Mouse (Mus musculus): ENCODE measurements at regions not wholly inside any gene's neighbourhood (a gene's known extent, or its start where the extent isn't known, plus 50 kb on each side); places are given as distances from the start of the nearest gene placed in this dataset.

DNA sequence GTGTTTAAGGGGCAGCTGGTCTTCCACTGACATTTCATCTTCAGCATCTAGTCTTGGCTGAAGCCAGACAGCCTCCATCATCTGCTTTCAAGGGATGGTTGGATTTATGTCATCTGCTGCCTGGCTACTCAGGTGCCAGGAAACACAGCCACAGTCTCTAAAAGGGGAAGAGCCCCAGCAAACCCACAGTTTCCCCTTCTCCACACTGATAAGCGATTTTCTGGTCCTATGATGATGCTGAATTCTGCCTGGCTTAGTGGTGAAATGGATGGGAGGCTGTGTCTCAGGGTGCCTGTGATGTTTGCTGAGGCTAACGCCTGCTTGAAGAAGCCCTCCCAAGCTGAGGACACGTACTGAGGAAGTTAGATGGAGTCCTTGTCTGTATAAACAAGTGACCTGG lies 160.5 kb downstream of the Unc5cl start:
- intact Hi-C loops (cut with DNase I), result no loop called here
- no peaks in the 10 kb centered on the region for H3K27me3 ChIP-seq (ENCODE audit: control insufficient read depth, insufficient read depth, low read length)
- TF ChIP-seq CTCF (IDR thresholded peaks at IDR 0.05), result no peak
- TF ChIP-seq POLR2A (IDR thresholded peaks at IDR 0.05; ENCODE audit: insufficient read depth, low read depth, low read length), result no peak
- no peak for TF ChIP-seq EP300 (IDR thresholded peaks at IDR 0.05; ENCODE audit: insufficient read depth, low read depth, low read length)
- H3K79me2 ChIP-seq (replicated peaks; ENCODE audit: control insufficient read depth, insufficient read depth, low read length), result no peaks in the 10 kb centered on the region
- H3K4me3 ChIP-seq, result no peak overlapping the region
- no peaks in the 10 kb centered on the region for H3K36me3 ChIP-seq (ENCODE audit: control insufficient read depth, insufficient read depth, low read length)
- DNase-seq, result no peak
- H3K9ac ChIP-seq (ENCODE audit: low read depth, low read length), result no peak overlapping the region
- H3K27ac ChIP-seq, result no peak overlapping the region
- WGBS, result 39% methylated on average over 3 of the region's 3 CpGs
- no peaks in the 10 kb centered on the region for H3K4me1 ChIP-seq (ENCODE audit: control insufficient read depth, insufficient read depth, low read length)

DNA sequence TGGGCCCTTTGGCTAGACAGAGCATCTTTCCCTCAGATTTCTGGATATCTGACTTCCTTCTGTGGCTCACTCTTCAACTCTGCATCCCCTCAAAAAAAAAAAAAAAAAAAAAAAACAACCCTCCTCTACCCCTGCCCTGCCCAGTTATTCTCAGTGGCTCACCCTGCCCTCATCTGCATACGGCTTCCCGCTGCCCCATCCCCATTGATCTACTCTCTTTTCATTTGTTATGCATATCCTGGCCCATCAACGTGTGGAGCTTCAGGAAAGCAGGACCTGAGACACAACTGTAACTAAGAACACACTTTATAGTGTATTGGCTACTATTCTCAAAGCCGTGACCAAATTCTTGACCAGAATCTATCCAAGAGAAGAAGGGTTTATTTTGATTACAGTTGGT lies 161.5 kb downstream of the Unc5cl start:
- no peaks in the 10 kb centered on the region for H3K36me3 ChIP-seq (ENCODE audit: control insufficient read depth, insufficient read depth, low read length)
- intact Hi-C loops (cut with DNase I), result no loop called here
- H3K9ac ChIP-seq (ENCODE audit: low read depth, low read length), result no peak overlapping the region
- no peak for DNase-seq
- H3K4me3 ChIP-seq, result no peak overlapping the region
- H3K27ac ChIP-seq, result no peak overlapping the region
- no peaks in the 10 kb centered on the region for H3K27me3 ChIP-seq (ENCODE audit: control insufficient read depth, insufficient read depth, low read length)
- no peaks in the 10 kb centered on the region for H3K79me2 ChIP-seq (replicated peaks; ENCODE audit: control insufficient read depth, insufficient read depth, low read length)
- H3K4me1 ChIP-seq (ENCODE audit: control insufficient read depth, insufficient read depth, low read length), result no peaks in the 10 kb centered on the region
- 43% methylated on average over 4 of the region's 4 CpGs for WGBS
- TF ChIP-seq EP300 (IDR thresholded peaks at IDR 0.05; ENCODE audit: insufficient read depth, low read depth, low read length), result no peak
- TF ChIP-seq CTCF (IDR thresholded peaks at IDR 0.05), result no peak
- TF ChIP-seq POLR2A (IDR thresholded peaks at IDR 0.05; ENCODE audit: insufficient read depth, low read depth, low read length), result no peak

DNA sequence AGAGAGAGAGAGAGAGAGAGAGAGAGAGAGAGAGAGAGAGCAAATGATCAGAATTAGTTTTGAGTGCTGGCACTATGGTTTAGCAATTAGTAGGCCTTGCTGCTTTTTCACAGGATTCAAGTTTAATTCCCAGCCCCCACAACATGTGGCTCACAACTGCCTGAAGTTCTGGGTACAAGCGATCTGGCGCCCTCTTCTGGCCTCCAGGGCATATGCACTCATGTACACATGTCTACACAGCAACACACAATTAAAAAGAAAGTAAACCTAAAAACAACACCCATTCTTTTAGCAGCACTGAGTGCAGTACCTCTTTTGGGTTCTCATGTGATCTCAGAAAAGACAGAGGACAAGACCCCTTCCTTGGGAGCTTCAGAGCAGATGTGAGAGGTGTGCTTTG lies 166.2 kb downstream of the Unc5cl start:
- no peaks in the 10 kb centered on the region for H3K36me3 ChIP-seq (ENCODE audit: control insufficient read depth, insufficient read depth, low read length)
- no peak overlapping the region for H3K27ac ChIP-seq
- TF ChIP-seq POLR2A (IDR thresholded peaks at IDR 0.05; ENCODE audit: insufficient read depth, low read depth, low read length) (no peak), CTCF (IDR thresholded peaks at IDR 0.05) (no peak), EP300 (IDR thresholded peaks at IDR 0.05; ENCODE audit: insufficient read depth, low read depth, low read length) (no peak)
- no peak overlapping the region for H3K9ac ChIP-seq (ENCODE audit: low read depth, low read length)
- no peaks in the 10 kb centered on the region for H3K4me1 ChIP-seq (ENCODE audit: control insufficient read depth, insufficient read depth, low read length)
- intact Hi-C loops (cut with DNase I), result no loop called here
- 49% methylated on average over 2 of the region's 2 CpGs for WGBS
- H3K79me2 ChIP-seq (replicated peaks; ENCODE audit: control insufficient read depth, insufficient read depth, low read length), result no peaks in the 10 kb centered on the region
- DNase-seq, result no peak
- no peaks in the 10 kb centered on the region for H3K27me3 ChIP-seq (ENCODE audit: control insufficient read depth, insufficient read depth, low read length)
- H3K4me3 ChIP-seq, result no peak overlapping the region

DNA sequence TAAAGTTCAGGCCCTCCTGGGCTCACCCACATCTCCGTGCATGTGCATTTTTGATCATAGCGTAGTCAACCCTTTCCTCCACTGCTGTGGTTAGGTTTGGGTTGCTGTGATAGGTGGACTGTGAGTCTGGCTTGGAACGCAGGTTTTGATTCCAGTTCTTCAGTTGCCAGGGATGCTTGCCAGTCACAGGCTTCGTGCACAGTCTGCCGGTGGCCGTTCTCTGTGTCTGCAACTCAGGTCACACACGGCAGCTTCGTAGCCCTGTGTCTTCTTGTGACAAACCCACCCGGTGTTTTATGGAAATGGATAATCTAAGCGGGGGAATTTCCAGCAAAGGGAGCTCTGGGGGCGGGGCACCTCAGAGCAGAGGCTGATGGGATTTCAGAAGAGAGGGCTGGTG lies 167.0 kb downstream of the Unc5cl start:
- no peak overlapping the region for H3K9ac ChIP-seq (ENCODE audit: low read depth, low read length)
- no peak overlapping the region for H3K27ac ChIP-seq
- DNase-seq, result no peak
- H3K36me3 ChIP-seq (ENCODE audit: control insufficient read depth, insufficient read depth, low read length), result no peaks in the 10 kb centered on the region
- H3K4me1 ChIP-seq (ENCODE audit: control insufficient read depth, insufficient read depth, low read length), result no peaks in the 10 kb centered on the region
- no peaks in the 10 kb centered on the region for H3K27me3 ChIP-seq (ENCODE audit: control insufficient read depth, insufficient read depth, low read length)
- no peaks in the 10 kb centered on the region for H3K79me2 ChIP-seq (replicated peaks; ENCODE audit: control insufficient read depth, insufficient read depth, low read length)
- no peak overlapping the region for H3K4me3 ChIP-seq
- 88% methylated on average over 11 of the region's 11 CpGs for WGBS
- no peak for TF ChIP-seq EP300 (IDR thresholded peaks at IDR 0.05; ENCODE audit: insufficient read depth, low read depth, low read length)
- no peak for TF ChIP-seq POLR2A (IDR thresholded peaks at IDR 0.05; ENCODE audit: insufficient read depth, low read depth, low read length)
- no peak for TF ChIP-seq CTCF (IDR thresholded peaks at IDR 0.05)
- intact Hi-C loops (cut with DNase I), result no loop called here

DNA sequence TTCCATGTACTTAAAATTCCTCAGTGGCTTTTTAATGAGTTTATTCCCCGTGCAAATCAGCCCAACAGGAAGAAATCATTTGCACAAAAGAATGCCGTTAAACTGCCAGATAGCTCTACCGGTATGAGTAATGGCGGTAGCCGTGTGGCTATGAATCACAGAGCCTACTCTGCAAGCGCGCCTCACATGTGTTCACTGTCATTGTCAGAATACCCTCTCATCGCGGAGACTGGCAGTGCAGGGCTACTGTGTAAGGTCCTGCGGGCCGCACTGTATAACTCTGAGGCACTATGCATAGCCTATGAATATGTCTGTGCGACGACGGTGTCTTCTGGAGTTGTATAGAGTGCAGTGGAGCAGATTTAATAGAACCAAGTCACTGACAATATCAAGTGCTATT lies 170.2 kb downstream of the Unc5cl start:
- WGBS, result 92% methylated on average over 14 of the region's 14 CpGs

DNA sequence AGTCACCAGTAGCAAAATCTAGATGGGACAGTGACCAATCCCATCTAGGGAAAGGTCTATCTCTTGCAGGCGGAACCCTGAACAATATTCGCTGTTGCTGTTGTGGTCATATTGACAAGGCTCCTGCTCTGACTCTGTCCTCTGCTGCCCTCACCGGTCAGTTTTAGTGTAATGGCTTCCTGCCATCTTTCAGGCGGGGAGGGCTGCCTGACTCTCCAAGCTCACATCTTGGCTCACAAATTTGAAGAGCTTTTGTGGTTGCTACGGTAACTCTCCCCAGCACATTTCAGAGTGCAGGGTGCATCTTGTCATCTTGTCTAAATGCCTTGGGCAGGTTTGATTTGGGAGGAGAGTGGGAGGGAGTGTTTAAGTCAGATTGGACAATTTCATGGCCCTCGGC lies 171.3 kb downstream of the Unc5cl start:
- no peak overlapping the region for H3K27ac ChIP-seq
- TF ChIP-seq EP300 (IDR thresholded peaks at IDR 0.05; ENCODE audit: insufficient read depth, low read depth, low read length) (no peak), POLR2A (IDR thresholded peaks at IDR 0.05; ENCODE audit: insufficient read depth, low read depth, low read length) (no peak), CTCF (IDR thresholded peaks at IDR 0.05) (no peak)
- intact Hi-C loops (cut with DNase I), result no loop called here
- no peaks in the 10 kb centered on the region for H3K4me1 ChIP-seq (ENCODE audit: control insufficient read depth, insufficient read depth, low read length)
- 81% methylated on average over 6 of the region's 6 CpGs for WGBS
- H3K79me2 ChIP-seq (replicated peaks; ENCODE audit: control insufficient read depth, insufficient read depth, low read length), result no peaks in the 10 kb centered on the region
- no peak overlapping the region for H3K4me3 ChIP-seq
- no peak for DNase-seq
- no peaks in the 10 kb centered on the region for H3K27me3 ChIP-seq (ENCODE audit: control insufficient read depth, insufficient read depth, low read length)
- no peak overlapping the region for H3K9ac ChIP-seq (ENCODE audit: low read depth, low read length)
- no peaks in the 10 kb centered on the region for H3K36me3 ChIP-seq (ENCODE audit: control insufficient read depth, insufficient read depth, low read length)

More for the DNA sequence above, 170.2 kb downstream of the Unc5cl start:
- H3K9ac ChIP-seq (ENCODE audit: low read depth, low read length), result no peak overlapping the region
- DNase-seq, result no peak
- no peaks in the 10 kb centered on the region for H3K27me3 ChIP-seq (ENCODE audit: control insufficient read depth, insufficient read depth, low read length)
- no peak overlapping the region for H3K4me3 ChIP-seq
- H3K27ac ChIP-seq, result no peak overlapping the region
- H3K79me2 ChIP-seq (replicated peaks; ENCODE audit: control insufficient read depth, insufficient read depth, low read length), result no peaks in the 10 kb centered on the region
- TF ChIP-seq POLR2A (IDR thresholded peaks at IDR 0.05; ENCODE audit: insufficient read depth, low read depth, low read length) (no peak), CTCF (IDR thresholded peaks at IDR 0.05) (no peak), EP300 (IDR thresholded peaks at IDR 0.05; ENCODE audit: insufficient read depth, low read depth, low read length) (no peak)
- intact Hi-C loops (cut with DNase I), result no loop called here
- H3K36me3 ChIP-seq (ENCODE audit: control insufficient read depth, insufficient read depth, low read length), result no peaks in the 10 kb centered on the region
- H3K4me1 ChIP-seq (ENCODE audit: control insufficient read depth, insufficient read depth, low read length), result no peaks in the 10 kb centered on the region

Data from heart, adult 2 months (tissue).